Mouse (Mus musculus): ENCODE results near the gene D6Ertd527e.

DNA sequence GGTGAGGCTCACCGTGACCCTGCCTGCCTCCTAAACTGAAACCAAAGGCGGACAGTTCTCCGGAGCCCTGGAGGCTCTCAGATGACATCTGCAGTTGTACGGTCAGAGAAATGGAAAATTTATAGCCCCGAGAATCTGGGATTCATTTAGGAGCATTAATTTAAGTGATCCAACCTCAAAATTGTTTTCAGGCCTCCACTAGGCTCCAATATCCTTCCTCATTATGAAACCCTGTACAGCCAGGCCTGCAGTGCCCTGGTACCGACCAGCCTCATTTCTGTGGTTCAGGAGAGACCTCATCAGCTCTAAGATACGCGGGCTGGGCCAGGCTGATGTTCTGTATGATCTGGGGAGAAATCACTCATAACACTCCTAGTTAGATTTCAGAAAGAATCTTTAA, 46.9 kb downstream of the D6Ertd527e start:
- TF ChIP-seq CTCF (IDR thresholded peaks at IDR 0.05; ENCODE audit: control insufficient read depth, insufficient read depth, insufficient read length), result no peak
- TF ChIP-seq USF1 (IDR thresholded peaks at IDR 0.05; ENCODE audit: low read depth), result no peak
- TF ChIP-seq MAX (IDR thresholded peaks at IDR 0.05), result no peak
